Mouse (Mus musculus) erythroblast, adult 5-6 weeks (primary cell): Measurements from ENCODE around the gene Xab2. TPM values are rescaled to one million over a fixed set of nuclear protein-coding genes. Genes with fewer than 3 reads are reported as not detected.
A peak's percentile ranks its signal among the peaks of the same experiment; 100 is the strongest.

ENCODE experiments used
- ATAC-seq: replicated peaks from 2 replicates; pipeline ENCODE4 v1.8.0; 2016; ENCODE audit warnings: moderate number of reproducible peaks, mild to moderate bottlenecking, moderate TSS enrichment, inconsistent platforms; ENCODE audit not compliant: poor library complexity, low FRiP score, severe bottlenecking
- total RNA-seq, 2 experiments: library from RNA; stranded (forward) in 1 of 2; stranded (reverse) in 1 of 2; fragments of 150-400 nt in 1 of 2; fragments of 200-764, 138-1000 nt in 1 of 2; gene quantifications; 2 replicates each; pipeline versions ENCODE4 v1.2.3 to v1.2.4; 2015 to 2017; ENCODE audit warnings: low replicate concordance in 2 of 2

Xab2 gene
- 4.4 and 5.4 TPM in 2 replicates for total RNA-seq (2015; ENCODE audit: low replicate concordance)
- 11.0 and 16.0 TPM in 2 replicates for total RNA-seq (2017; ENCODE audit: low replicate concordance)

- ATAC-seq = peak; percentile 95
Measured at GRCm38 (mm10) chr8:3621199-3621970, at the start of gene Xab2, which contains the start of gene Pet100. Gene Xab2 (minus strand): TSS chr8:3621316. Gene Pet100 (plus strand): TSS chr8:3621548.

DNA sequence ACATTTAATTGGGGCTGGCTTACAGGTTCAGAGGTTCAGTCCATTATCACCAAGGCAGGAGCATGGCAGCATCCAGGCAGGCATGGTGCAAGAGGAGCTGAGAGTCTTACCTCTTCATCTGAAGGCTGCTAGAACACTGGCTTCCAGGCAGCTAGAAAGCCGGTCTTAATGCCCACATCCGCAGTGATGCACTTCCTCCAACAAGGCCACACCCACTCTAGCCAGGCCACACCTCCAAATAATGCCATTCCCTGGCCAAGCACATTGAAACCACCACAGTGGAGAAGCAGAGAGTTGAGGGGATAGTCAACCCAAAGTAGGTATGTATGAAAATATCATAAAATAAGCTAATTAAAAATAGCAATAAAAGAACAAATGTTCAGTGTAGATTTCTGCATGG lies 49.3 kb upstream of the Xab2 start:
- no peak for ATAC-seq

GRCm38 (mm10) chr8:3665507-3665906 lies 44.4 kb upstream of the Xab2 start, which contains the start of gene Mcemp1:
Gene Mcemp1 (plus strand): TSS chr8:3665754.
- no peak for ATAC-seq

GRCm38 (mm10) chr8:3664405-3664804 lies 43.3 kb upstream of the Xab2 start:
- no peak for ATAC-seq

- ATAC-seq = no peak
Measured at GRCm38 (mm10) chr8:3660889-3661288, 39.8 kb upstream of the Xab2 start.

- ATAC-seq = no peak
Measured at GRCm38 (mm10) chr8:3656725-3657381, 35.7 kb upstream of the Xab2 start.

DNA sequence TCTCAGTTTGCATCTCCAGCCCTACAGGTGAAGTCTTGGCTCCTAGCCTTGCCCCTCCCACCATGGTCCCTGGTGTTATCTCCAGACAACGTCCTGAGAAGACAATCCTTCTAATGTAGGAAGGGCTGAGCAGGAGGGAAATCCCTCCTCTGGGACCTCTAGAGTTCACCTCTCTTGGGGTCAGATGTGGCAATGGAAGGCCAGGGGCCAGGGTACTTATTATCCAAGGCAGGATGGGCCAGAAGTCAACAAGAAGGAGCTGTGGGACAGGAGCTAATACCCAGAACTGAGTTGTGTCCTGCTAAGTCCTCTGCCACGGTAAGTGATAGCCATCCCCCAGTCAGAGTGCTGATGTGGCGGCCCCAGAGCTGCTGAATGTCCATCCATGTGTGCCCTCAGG lies 34.4 kb upstream of the Xab2 start, which contains the start of gene Retn:
Retn (plus strand) TSS at position 245 of the 400 bp plus-strand sequence.
- ATAC-seq = no peak

- no peak for ATAC-seq
Measured at GRCm38 (mm10) chr8:3654726-3655508, 33.8 kb upstream of the Xab2 start.

- no peak for ATAC-seq
Measured at GRCm38 (mm10) chr8:3652845-3653244, 31.7 kb upstream of the Xab2 start.

GRCm38 (mm10) chr8:3648990-3649389 lies 27.9 kb upstream of the Xab2 start:
- no peak for ATAC-seq

- no peak for ATAC-seq
Measured at GRCm38 (mm10) chr8:3648268-3648667, 27.2 kb upstream of the Xab2 start.

DNA sequence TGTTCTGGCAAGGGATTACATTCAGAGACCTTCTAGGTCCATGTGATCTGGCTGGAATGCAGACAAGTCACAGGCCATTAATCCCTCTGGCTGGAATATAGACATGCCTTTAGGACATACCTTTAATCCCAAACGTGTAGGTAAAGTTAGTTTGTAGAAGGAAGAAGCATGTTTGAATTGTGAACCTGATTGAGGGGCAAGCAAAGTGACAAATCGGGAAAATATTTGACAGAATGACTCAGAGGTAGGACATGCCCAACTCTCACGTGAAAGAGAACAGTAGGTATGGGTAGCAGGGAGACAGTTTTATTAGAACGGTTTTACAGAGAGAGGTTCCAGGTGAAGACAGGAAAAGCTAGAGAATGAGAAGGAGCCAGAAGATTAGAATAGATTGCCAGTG lies 26.4 kb upstream of the Xab2 start:
- no peak for ATAC-seq

DNA sequence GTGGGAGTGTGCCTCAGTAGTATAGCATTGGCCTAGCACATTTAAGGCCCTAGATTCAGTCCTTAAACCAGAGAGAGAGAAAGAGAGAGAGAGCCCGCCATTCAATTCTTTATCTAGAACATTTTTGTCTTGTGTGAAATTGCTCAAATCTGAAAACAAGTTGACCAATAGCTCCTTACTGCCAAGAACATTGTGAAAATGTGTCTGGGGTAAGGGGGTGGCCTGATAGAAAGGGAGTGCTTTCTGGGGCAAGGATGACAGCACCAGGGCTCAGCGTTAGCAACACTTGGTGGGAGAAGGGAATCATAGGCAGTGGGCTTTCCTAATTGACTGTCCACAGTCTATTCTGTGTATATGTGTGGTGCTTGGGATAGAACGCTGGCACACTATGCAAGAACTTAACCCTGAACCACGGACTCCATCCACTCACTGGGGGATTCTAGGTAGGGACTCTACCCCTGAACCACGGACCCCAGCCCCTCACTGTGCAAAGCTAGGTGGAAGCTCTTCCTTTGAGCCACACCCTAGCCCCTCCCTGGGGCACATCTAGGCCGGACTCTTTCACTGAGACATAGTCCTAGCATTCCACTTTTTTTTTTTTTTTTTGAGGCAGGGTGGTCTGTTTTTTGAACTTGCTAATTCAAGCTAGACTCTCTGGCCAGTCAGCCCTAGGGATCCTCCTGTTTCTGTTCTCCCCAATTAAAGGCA lies 25.9 kb upstream of the Xab2 start:
- ATAC-seq = no peak

DNA sequence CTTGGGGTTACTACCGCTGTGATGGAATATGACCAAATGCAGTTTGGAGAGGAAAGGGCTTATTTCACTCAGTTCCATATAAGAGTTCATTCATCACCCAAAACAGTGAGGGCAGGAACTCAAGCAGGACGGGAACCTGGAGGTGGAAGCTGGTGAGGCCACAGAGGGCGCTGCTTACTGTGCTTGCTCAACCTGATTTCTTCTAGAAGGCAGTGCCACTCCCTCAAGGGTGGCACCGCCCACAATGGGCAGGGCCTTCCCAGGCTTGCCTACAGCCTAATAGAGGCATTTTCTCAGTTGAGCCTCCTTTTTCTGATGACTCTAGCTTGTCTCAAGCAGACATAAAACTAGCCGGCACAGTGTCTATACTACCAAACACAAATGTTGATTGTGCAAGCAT lies 24.7 kb upstream of the Xab2 start:
- ATAC-seq = peak; percentile 81

- ATAC-seq = peak; percentile 13
Measured at GRCm38 (mm10) chr8:3631478-3631875, 10.4 kb upstream of the Xab2 start.

DNA sequence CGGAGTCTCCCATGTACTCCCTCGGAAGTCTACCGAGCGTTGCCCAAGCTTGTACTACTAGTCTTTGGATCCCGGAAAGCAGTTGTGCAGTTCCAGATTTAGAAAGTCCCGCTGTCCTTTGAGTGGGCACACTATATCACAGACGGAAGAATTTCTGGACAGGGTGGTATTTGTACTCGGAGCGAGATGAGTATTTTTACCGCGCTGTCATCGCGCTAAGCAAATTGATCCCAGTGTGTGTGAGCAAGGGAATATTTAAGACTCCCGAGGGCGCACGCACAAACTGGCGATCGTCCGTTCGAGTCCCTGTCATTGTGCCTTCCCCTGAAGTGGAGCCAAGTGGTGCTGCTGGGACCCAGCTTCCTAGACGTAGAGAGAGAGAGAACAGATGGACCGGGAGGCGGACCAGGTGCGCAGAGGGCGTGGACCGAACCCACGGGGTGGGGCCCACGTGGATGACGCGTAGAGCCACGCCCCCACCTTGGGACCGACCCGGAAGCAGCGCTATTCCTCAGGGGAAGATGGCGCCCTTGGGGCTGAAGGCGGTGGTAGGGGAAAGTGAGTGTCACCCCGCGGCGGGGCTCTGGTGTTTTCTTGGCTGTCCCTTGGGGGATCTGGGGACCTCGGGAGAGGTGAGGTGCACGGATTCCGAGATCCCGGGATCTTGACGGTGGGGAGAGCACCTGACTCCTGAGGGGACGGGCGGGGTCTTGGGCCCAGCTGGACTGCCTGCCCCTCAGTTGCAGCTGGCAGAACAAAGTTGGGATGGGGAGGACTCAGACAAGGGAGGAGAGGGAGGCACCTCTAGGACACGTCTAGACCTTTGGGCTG lies 9.7 kb upstream of the Xab2 start, which contains the start of gene Stxbp2:
Stxbp2 (plus strand) TSS at position 309 of the 831 bp plus-strand sequence.
- ATAC-seq = peak; percentile 97

DNA sequence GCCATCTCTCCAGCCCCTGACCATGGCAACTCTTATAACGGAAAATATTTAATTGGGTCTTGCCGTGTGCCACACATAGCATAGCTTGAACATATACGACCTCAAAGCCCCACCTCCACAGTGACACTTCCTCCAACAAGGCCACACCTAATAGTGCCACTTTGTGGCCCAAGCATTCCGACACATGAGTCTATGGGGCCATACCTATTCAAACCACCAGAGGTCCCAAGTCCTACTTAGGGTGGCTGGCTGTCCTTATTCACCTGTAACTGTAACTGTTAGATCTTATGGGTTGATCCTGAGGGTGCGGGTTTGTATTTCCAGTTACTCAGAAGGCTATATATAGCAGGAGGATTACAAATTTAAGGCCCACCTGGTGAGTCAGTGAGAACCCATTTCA lies 6.9 kb upstream of the Xab2 start:
- no peak for ATAC-seq

DNA sequence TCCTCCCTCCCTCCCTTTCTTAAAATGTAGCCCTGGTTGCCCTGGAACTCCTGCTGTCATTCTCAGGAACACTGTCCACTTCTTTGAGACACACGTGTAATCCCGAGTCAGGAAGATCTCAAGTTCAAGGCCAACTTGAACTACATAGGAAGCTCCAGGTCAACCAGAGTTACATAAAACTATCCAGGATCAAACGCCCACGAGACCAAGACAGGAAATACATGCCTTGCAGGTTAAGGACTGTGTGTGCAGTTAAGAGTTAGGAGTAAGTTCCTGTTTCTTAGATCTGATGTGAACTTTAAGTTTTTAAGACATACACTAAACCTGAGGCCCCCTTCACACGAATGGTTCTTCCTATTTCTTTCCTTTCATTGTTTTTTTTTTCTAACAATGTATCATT lies 5.9 kb upstream of the Xab2 start:
- ATAC-seq = no peak

GRCm38 (mm10) chr8:3625445-3625844 lies 4.3 kb upstream of the Xab2 start, which contains the start of gene Pcp2:
Gene Pcp2 (minus strand): TSS chr8:3625545.
- no peak for ATAC-seq
